Mouse (Mus musculus) layer of hippocampus, adult 6 months (tissue): ENCODE measurements around the gene Clec2g. TPM values are rescaled to one million over a fixed set of nuclear protein-coding genes. Genes with fewer than 3 reads are reported as not detected.

Experiments used
- long read RNA-seq, 2 experiments: library from polyadenylated mRNA; unstranded; transcript quantifications; one replicate each; pipeline ENCODE4 v2.0.0; 2019 to 2020
- microRNA-seq: library from miRNA; unstranded; fragments of <30 nt; microRNA quantifications from one replicate; pipeline ENCODE4 v1.2.0, GENCODE M21; 2020
- polyA plus RNA-seq: library from polyadenylated mRNA; unstranded; fragments of <200 nt; fragmentation: Nextera tagmentation; gene quantifications from 2 replicates; pipeline ENCODE4 v1.2.3, GENCODE M21; 2021

Clec2g gene
- not detected in 2 replicates for polyA plus RNA-seq
- long read RNA-seq, experiment 1: 0 reads
- long read RNA-seq, experiment 2: 0 reads

DNA sequence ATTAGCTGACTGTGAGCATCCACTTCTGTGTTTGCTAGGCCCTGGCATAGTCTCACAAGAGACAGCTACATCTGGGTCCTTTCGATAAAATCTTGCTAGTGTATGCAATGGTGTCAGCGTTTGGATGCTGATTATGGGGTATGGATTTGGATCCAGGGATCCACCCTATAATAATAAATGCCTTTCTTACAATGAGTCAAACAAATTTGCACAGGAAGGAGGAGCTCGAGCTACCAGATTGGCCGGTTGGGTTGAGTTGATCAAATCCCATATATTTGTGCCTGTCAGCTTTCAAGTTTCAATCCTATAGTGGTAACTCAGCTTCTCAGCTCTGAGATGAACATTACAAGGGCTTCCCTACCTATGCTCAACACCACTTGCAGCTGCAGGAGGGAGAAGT is at the start of gene Clec2g:
Gene Clec2g, plus strand, starts transcription at position 301 of the 400 bp plus-strand sequence.

DNA sequence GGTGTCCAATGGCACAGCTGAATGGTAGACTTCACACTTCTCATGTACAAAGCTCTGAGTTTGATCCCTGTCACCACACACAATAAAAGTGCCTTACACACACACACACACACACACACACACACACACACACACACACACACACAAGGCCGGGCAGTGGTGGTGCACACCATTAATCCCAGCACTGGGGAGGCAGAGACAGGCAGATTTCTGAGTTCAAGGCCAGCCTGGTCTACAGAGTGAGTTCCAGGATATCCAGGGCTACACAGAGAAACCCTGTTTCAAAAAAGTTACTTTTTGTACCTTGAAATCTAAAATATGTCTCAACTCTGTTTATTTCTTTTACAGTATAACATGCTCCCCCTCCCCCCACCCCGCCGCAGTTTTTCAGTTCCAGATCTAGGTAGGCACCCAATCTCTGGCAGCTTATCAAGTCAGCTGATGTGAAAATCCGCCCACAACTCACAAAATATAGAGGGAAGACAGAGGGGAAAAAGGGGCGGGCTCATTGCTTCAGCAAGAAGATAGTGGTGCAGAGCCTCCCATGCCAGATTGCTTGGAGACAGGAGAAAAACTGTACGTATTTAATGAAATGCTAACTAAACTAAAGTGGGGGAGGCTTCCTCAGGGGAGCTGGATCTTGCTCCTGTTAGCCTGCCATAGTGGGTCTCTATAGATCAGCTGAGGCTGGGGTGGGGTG is 46.9 kb upstream of the Clec2g start, which contains the start of gene Clec2i:
Gene Clec2i, plus strand, starts transcription at position 498 of the 700 bp plus-strand sequence.

DNA sequence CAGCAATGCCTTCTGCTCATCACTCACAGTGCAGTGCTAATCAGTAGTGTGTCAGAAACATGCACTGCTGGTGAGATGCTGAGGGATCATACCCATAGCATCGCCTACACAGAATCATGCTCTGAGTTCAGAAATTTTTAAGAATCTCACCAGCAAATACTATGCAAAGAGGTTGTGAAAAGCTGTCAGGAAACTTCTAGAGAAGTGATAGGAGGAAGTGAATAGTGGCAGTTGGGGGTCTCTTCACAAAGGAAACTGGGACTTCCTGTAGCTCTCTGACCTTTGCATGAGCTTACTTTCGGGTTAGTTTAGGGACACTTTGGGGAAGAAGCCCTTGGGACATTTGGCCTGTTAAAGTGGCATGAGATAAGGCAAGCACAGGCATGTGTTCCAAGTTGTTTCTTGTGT is 43.2 kb upstream of the Clec2g start, which contains the start of gene BC035044:
Gene BC035044, minus strand, starts transcription at position 179 of the 408 bp plus-strand sequence.

Small RNA genes lying within 50 kb of the gene (microRNA-seq; reads per million reads assigned to microRNA genes)
- gene Gm27336 (not detected), gene Mir7649 (not detected)

Other genes with a start within 250 kb of the Clec2g start
- gene Klrb1, start 211.3 kb upstream of the Clec2g start, polyA plus RNA-seq: not detected in 2 replicates
- not detected in 2 replicates for gene Klrb1c, start 145.2 kb upstream of the Clec2g start, polyA plus RNA-seq
- not detected in 2 replicates for gene Gm44511, start 108.1 kb upstream of the Clec2g start, polyA plus RNA-seq
- gene Klrb1b, start 108.0 kb upstream of the Clec2g start, polyA plus RNA-seq: not detected in 2 replicates
- gene Clec2i, start 46.8 kb upstream of the Clec2g start, polyA plus RNA-seq: not detected in 2 replicates
- 0.88 and 1.4 TPM in 2 replicates for gene BC035044, start 43.3 kb upstream of the Clec2g start, polyA plus RNA-seq
- 0.24 and 0.26 TPM in 2 replicates for gene Klrb1f, start 111.5 kb downstream of the Clec2g start, polyA plus RNA-seq
- not detected in 2 replicates for gene Clec2e, start 166.5 kb downstream of the Clec2g start, polyA plus RNA-seq
- 0.43 and 0.64 TPM in 2 replicates for gene Clec2d, start 246.2 kb downstream of the Clec2g start, polyA plus RNA-seq